Mouse (Mus musculus): ENCODE data around the gene Tex13a.

Gene Tex13a

DNA sequence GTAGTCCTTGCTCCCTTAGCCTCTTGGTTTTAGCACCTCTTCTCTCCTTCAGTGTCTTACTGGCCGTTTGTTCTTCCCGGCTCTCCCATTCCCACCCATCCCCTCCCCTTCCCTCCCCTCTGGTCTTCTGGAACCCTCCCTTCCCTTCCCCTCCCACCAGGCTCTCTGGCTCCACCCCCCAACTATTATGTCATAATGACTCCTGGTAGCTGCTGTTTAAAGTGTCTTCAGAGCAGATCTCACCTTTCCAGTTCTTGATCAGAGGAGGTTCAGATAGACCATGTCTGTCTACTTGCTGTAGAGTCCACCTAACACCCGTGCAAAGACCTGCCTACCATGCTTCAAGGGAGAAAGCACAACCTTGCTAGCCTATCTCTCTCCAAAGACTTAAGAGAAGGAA is at the start of gene Tex13a:
Gene Tex13a, minus strand, starts transcription at position 101 of the 400 bp plus-strand sequence.
- DNase-seq, result no peak

DNA sequence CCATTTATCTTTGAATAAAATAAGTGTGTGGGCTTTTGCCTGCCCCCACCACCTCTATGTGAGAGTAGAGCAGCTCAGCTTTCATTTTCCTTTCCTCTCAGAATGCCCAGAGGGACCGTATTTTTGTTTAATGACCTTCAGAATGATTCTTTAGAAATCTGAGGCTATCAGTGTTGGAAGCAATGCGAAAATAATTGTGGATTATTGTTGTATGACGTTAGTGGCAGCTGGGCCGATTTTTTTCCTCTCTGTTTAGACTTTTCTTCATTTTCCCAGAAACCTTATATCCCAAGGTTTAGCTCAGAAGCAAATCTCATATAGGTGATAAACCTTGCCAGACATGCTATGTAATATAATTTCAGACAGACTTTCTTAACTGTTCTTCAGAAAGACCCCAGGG is 25.2 kb upstream of the Tex13a start:
- no peak for DNase-seq

DNA sequence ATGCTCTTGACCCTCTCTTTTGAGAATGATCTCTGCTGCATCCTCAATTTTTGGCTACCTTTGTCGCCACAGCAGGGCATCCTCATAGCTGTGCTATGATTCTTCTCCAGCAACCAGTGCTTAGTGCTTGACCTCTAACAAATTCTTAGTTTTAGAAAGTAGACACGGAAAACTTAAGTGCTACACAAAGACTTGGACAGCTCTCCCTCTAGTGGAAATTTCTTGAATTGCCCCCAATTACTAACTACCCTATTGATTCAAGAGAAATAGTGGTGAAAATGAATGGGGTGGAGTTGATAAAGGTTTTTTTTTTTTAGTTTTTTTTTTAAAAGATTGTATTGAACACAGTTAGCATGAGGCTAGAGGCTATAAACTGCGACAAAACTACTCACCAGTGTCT is 39.2 kb downstream of the Tex13a start:
- DNase-seq, result no peak
